Mouse (Mus musculus) heart, embryonic 13.5 days (tissue): ENCODE results near the gene Tshz2. TPM values are rescaled to one million over a fixed set of nuclear protein-coding genes. Genes with fewer than 3 reads are reported as not detected.
"Not testable (repeated sequence)": the region's sequence is repeated elsewhere in the genome, so short reads cannot be mapped to it uniquely, and the experiment has no call there.

Source experiments
- ATAC-seq: fragments of 200-750 bp; cut with Nextera tagmentation; 2 replicates; pipeline ENCODE4 v1.8.0; 2017; ENCODE audit warnings: moderate TSS enrichment; ENCODE audit not compliant: insufficient number of reproducible peaks, low FRiP score, low TSS enrichment; ENCODE audit errors: extremely low read depth
- H3K27ac ChIP-seq: fragments of 300-500 bp; sonication (generic); replicated peaks from 2 replicates; pipeline ENCODE4 v1.5.1; 2015; ENCODE audit warnings: moderate library complexity, mild to moderate bottlenecking, inconsistent platforms
- H3K27me3 ChIP-seq: fragments of 300-500 bp; sonication (generic); replicated peaks from 2 replicates; pipeline ENCODE4 v1.6.1; 2015; ENCODE audit warnings: mild to moderate bottlenecking, inconsistent platforms
- H3K36me3 ChIP-seq: fragments of 300-500 bp; sonication (generic); 2 replicates; pipeline ENCODE4 v1.6.1; 2015; ENCODE audit warnings: mild to moderate bottlenecking, inconsistent platforms
- H3K4me1 ChIP-seq: fragments of 300-500 bp; sonication (generic); 2 replicates; pipeline ENCODE4 v1.6.1; 2015; ENCODE audit warnings: inconsistent platforms
- H3K4me2 ChIP-seq: fragments of 300-500 bp; sonication (generic); 2 replicates; pipeline ENCODE4 v1.6.1; 2015; ENCODE audit warnings: inconsistent platforms, mild to moderate bottlenecking, moderate library complexity
- H3K4me3 ChIP-seq: fragments of 300-500 bp; sonication (generic); 2 replicates; pipeline ENCODE4 v1.5.1; 2015; ENCODE audit warnings: moderate library complexity, mild to moderate bottlenecking, inconsistent platforms
- H3K9ac ChIP-seq: fragments of 300-500 bp; sonication (generic); 2 replicates; pipeline ENCODE4 v1.6.1; 2015; ENCODE audit warnings: inconsistent platforms, mild to moderate bottlenecking, moderate library complexity
- H3K9me3 ChIP-seq: fragments of 300-500 bp; sonication (generic); 2 replicates; pipeline ENCODE4 v1.6.1; 2016; ENCODE audit warnings: inconsistent platforms
- WGBS: fragments of 180-500 bp; shearing (Covaris S2); methylation state at CpG from one replicate; pipeline ENCODE4 v1.1.7; 2015; ENCODE audit warnings: mixed read lengths; 5-methylcytosine and 5-hydroxymethylcytosine counted together
- polyA plus RNA-seq: library from polyadenylated mRNA; unstranded; fragments of >200 nt; fragmentation: Nextera tagmentation; extraction: Ambion mirVana; gene quantifications from 2 replicates; pipeline ENCODE4 v1.2.1, GENCODE M21; 2015

Gene Tshz2
- polyA plus RNA-seq, 1 experiment from 2014 or later, result 4.1 TPM

DNA sequence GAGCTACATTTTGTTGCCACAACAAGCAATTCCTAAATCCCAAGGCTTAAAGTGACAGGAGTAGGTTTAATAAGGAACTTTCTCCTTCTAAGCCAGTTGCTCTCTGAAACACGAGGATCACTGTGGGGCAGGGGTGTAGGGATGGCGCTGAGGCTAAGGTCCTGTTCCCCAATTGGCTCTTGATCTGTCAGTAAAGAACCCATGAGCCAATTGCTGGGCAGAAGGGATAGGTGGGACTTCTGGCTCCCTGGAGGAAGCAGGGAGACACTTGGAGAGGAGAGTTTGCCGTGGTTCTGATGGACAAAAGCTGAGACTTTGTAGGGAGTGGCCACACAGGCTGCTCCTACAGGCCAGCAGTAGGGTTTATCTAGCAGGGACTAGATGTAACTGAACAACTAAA, 128.9 kb downstream of the Tshz2 start:
- H3K4me2 ChIP-seq, result peak overlapping the region; percentile 23
- H3K27ac ChIP-seq, result no peak overlapping the region
- no peak overlapping the region for H3K9ac ChIP-seq
- H3K36me3 ChIP-seq, result no peaks in the 10 kb centered on the region
- no peak overlapping the region for H3K4me3 ChIP-seq
- H3K9me3 ChIP-seq, result 0 out of 2 replicates have a peak, but pooled peaks cover 5% of the 10 kb centered on the region
- ATAC-seq, result no peak
- 32% methylated on average over 3 of the region's 3 CpGs for whole genome bisulfite sequencing
- peaks cover 30% of the 10 kb centered on the region for H3K4me1 ChIP-seq
- H3K27me3 ChIP-seq, result no peaks in the 10 kb centered on the region

DNA sequence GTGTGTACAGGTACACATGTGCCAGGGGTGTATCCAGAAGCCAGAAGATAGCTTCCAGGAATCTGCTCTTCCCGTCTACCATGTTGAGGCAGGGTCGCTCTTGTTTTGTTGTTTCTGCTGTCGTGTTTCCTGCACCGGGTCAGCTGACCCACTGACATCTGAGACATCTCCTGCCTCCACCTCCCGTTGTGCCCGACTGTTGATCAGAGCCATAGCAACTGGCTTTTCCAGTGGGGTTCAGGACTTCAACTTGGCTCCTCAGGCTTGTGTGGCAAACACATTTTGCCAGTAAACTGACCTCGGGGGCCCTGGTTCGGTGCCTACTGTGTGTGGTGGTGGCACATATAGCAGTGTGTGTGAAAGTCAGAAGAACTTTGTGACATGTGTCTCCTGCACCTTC, 129.5 kb downstream of the Tshz2 start:
- H3K9me3 ChIP-seq, result 0 out of 2 replicates have a peak, but pooled peaks cover 5% of the 10 kb centered on the region

DNA sequence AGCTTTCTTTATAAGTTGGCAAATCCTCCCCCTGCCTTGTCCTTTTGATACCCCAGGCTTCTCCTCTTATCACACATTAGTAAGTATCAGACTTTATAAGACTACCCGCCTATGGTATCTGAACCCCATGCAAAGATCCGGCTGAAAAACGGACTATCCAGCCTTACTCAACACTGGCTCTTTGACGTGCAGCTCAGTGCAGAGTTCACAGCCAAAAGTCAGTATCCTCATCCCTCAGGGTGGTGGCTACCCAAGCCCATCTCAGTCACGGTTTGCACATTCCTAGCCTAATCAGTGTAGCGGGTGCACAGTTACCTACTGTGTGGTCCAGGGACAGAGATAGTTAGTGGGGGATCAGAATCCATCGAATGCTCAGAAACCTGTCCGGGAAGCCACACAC, 130.9 kb downstream of the Tshz2 start:
- Histone ChIP-seq H3K27me3 (0 out of 2 replicates have a peak, but pooled peaks cover 3% of the 10 kb centered on the region), H3K4me3 (no peak overlapping the region), H3K4me1 (peaks cover 23% of the 10 kb centered on the region), H3K9me3 (0 out of 2 replicates have a peak, but pooled peaks cover 5% of the 10 kb centered on the region), H3K36me3 (no peaks in the 10 kb centered on the region), H3K4me2 (no peak overlapping the region), H3K9ac (no peak overlapping the region), H3K27ac (no peak overlapping the region)
- no peak for ATAC-seq
- WGBS, result 71% methylated on average over 8 of the region's 8 CpGs

More for the DNA sequence above, 129.5 kb downstream of the Tshz2 start:
- H3K27me3 ChIP-seq, result no peaks in the 10 kb centered on the region
- H3K4me2 ChIP-seq, result no peak overlapping the region
- H3K9ac ChIP-seq, result no peak overlapping the region
- no peak overlapping the region for H3K27ac ChIP-seq
- peaks cover 30% of the 10 kb centered on the region for H3K4me1 ChIP-seq
- ATAC-seq, result no peak
- H3K4me3 ChIP-seq, result no peak overlapping the region
- 70% methylated on average over 8 of the region's 8 CpGs for WGBS
- H3K36me3 ChIP-seq, result no peaks in the 10 kb centered on the region

DNA sequence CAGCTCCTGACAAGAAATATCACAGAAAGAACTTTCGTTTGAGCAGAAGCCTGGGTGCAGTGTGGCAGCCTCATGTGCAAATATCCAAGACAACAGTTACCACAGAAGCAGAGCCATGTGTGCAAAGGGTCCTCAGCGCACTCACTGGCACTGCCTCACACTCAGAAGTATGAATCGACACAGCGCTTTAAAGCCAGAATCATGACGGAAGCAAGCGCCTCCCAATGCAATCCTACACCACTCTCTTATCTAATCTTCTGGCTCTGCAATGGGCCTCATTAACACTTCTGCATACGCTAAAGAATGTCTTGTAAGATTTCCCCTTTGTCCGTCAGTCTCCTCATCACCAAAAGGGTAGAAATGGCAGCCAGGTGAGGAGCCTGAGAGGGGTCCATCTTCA, 133.4 kb downstream of the Tshz2 start:
- WGBS, result 16% methylated on average over 8 of the region's 8 CpGs
- H3K4me1 ChIP-seq, result peaks cover 22% of the 10 kb centered on the region
- ATAC-seq, result no peak
- H3K27ac ChIP-seq, result no peak overlapping the region
- H3K9ac ChIP-seq, result no peak overlapping the region
- H3K36me3 ChIP-seq, result no peaks in the 10 kb centered on the region
- 0 out of 2 replicates have a peak, but pooled peaks cover 3% of the 10 kb centered on the region for H3K27me3 ChIP-seq
- peak overlapping the region; percentile 24 for H3K4me2 ChIP-seq
- H3K4me3 ChIP-seq, result no peak overlapping the region
- H3K9me3 ChIP-seq, result no peaks in the 10 kb centered on the region

DNA sequence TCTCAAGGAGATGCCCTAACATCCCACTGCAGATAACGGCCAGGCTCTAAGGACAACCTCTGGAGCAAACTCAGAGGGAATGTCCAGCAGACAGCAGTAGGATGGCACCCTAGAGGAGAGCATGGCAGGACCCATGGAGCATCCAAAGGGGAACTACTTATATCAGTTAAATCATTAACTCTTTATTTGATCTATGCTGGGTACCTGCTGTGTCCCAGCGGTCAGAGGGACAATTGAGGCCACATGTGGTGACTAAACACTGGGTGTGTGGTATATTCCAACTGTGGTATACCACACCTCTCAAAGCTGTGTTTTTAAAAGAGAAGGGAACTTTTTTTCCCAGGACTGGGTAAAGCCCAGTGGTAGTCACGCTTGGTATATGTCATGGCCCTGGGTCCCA, 134.5 kb downstream of the Tshz2 start:
- Histone ChIP-seq H3K4me3 (no peak overlapping the region), H3K4me2 (no peak overlapping the region), H3K9ac (no peak overlapping the region), H3K27me3 (0 out of 2 replicates have a peak, but pooled peaks cover 3% of the 10 kb centered on the region), H3K4me1 (peaks cover 16% of the 10 kb centered on the region), H3K27ac (no peak overlapping the region), H3K36me3 (no peaks in the 10 kb centered on the region), H3K9me3 (no peaks in the 10 kb centered on the region)
- WGBS, result 79% methylated on average over 3 of the region's 3 CpGs
- ATAC-seq, result no peak

- Histone ChIP-seq H3K9ac (no peak overlapping the region), H3K4me3 (no peak overlapping the region), H3K27me3 (peaks cover 3% of the 10 kb centered on the region; the same call in 1 of the 2 replicates), H3K36me3 (no peaks in the 10 kb centered on the region), H3K4me1 (0 out of 2 replicates have a peak, but pooled peaks cover 8% of the 10 kb centered on the region), H3K9me3 (no peaks in the 10 kb centered on the region), H3K27ac (no peak overlapping the region), H3K4me2 (no peak overlapping the region)
- WGBS, result 51% methylated on average over 4 of the region's 4 CpGs
- ATAC-seq, result no peak
These were observed 142.3 kb downstream of the Tshz2 start for GRCm38 (mm10) chr2:169775078-169775477.

GRCm38 (mm10) chr2:169777242-169777641, 144.4 kb downstream of the Tshz2 start:
- WGBS, result 41% methylated on average over 4 of the region's 4 CpGs
- H3K27ac ChIP-seq, result no peak overlapping the region
- H3K36me3 ChIP-seq, result no peaks in the 10 kb centered on the region
- H3K4me3 ChIP-seq, result no peak overlapping the region
- H3K4me2 ChIP-seq, result no peak overlapping the region
- H3K9me3 ChIP-seq, result no peaks in the 10 kb centered on the region
- H3K4me1 ChIP-seq, result peaks cover 9% of the 10 kb centered on the region; the same call in 1 of the 2 replicates
- no peak for ATAC-seq
- H3K9ac ChIP-seq, result no peak overlapping the region
- H3K27me3 ChIP-seq, result peaks cover 19% of the 10 kb centered on the region

DNA sequence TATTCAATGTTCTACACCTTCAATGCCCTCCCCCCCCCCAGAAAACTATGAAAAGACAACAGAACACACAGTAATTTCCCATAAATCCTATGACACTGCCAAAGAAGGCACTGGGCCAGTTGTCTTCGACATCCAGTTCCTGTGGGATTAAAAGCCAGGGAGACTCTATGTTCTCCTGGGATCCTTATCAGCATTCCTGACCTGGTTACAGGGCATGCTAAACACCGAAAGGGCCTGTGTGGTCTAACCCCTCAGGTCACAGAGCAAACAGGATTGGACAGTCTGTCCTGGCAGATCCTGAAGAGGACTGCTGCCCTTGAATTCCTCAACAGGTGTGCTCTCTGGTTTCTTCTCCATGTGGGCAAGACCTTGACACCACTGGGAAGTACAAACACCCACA, 145.0 kb downstream of the Tshz2 start:
- Histone ChIP-seq H3K27me3 (peaks cover 24% of the 10 kb centered on the region), H3K4me2 (no peak overlapping the region), H3K4me1 (peaks cover 13% of the 10 kb centered on the region), H3K36me3 (no peaks in the 10 kb centered on the region), H3K9ac (no peak overlapping the region), H3K27ac (no peak overlapping the region), H3K4me3 (no peak overlapping the region), H3K9me3 (no peaks in the 10 kb centered on the region)
- no peak for ATAC-seq
- WGBS, result 36% methylated on average over 2 of the region's 2 CpGs

DNA sequence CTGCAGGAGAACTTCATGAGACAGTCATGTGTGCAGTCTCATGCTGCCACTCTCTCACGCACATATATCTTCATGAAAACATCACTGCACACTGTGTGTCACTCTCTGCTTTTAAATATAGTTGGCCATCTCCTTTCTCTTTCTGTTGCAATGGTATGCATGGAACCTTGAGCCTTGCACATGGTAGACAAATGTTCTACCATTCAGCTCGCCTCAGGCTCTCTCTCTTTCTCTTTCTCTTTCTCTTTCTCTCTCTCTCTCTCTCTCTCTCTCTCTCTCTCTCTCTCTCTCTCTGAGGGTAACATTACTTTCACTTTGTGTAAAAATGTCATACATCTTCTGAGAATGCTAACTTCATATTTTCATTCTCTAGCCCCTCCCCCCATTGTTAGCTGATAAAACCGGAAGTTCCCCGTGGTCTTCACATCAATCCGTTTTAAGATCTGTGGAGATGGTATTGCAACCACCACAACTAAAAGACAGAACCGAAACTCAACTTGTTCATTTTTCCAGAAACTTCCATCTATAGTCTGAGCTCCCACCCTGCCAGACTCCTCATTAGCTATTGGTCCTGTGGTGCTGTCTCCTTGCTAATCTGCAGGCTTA, 146.0 kb downstream of the Tshz2 start:
- Histone ChIP-seq H3K9ac (no peak overlapping the region), H3K4me1 (peaks cover 24% of the 10 kb centered on the region), H3K4me3 (no peak overlapping the region), H3K9me3 (no peaks in the 10 kb centered on the region), H3K4me2 (no peak overlapping the region), H3K27ac (no peak overlapping the region), H3K36me3 (no peaks in the 10 kb centered on the region), H3K27me3 (peaks cover 26% of the 10 kb centered on the region)
- no peak for ATAC-seq
- 80% methylated on average over 6 of the region's 6 CpGs for WGBS

DNA sequence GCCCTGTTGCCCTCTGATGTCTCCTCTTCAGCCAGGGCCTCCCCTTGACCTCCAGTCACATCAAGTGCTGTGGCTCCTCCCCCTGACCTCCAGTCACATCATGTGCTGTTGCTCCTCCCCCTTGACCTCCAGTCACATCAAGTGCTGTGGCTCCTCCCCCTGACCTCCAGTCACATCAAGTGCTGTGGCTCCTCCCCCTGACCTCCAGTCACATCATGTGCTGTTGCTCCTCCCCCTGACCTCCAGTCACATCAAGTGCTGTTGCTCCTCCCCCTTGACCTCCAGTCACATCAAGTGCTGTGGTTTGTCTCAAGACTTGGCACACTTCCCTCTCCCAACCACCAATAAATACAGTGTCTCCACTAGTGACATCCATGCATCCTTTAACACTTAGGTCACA, 148.9 kb downstream of the Tshz2 start:
- H3K9me3 ChIP-seq, H3K4me2 ChIP-seq, ATAC-seq, H3K9ac ChIP-seq, H3K27ac ChIP-seq, H3K4me3 ChIP-seq, H3K36me3 ChIP-seq: not testable (repeated sequence)
- Histone ChIP-seq H3K27me3 (peaks cover 26% of the 10 kb centered on the region), H3K4me1 (peaks cover 30% of the 10 kb centered on the region)

DNA sequence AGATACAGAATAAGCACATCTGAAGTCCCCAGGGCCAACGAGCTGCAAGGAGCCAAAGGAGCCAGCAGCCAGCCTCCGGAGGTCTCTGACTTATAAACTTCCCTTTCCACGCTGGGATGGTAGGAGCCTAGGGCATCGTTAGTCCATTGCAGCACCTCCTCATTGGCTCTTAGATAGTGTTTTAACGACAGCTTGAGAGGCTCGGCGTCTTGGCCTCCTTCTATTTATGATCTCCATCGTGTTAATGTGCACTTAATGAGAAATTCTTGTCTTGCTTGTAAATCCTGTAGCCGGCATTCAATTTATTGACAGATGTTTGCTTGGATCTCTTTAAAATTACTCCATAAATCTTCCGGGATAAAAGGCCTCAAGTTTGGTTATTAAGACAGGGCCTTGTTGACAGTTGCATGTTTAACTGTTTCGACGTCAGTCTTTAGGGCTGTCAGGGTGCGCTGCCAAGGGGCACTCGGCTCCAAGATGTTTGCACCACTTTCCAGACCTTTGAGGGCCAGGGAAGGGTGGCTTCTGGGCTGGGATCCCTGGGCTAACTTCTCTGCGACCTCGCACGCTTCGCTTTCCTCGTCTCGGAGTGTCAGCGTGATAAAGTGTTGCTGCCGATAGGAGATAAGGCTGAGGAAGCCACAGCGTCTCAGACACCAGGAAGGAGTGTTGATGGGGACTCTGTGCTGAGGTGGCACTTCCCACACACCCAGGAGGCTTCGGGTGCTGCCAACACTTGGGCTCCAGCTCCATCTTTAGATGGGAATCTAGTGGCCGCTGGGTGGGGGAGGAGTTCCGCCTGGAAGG, 150.3 kb downstream of the Tshz2 start:
- no peak for ATAC-seq
- peaks cover 26% of the 10 kb centered on the region for H3K27me3 ChIP-seq
- H3K4me3 ChIP-seq, result no peak overlapping the region
- 27% methylated on average over 26 of the region's 26 CpGs for WGBS
- H3K4me1 ChIP-seq, result peaks cover 31% of the 10 kb centered on the region
- H3K4me2 ChIP-seq, result peak overlapping the region; percentile 37
- H3K27ac ChIP-seq, result no peak overlapping the region
- no peak overlapping the region for H3K9ac ChIP-seq
- no peaks in the 10 kb centered on the region for H3K9me3 ChIP-seq
- H3K36me3 ChIP-seq, result no peaks in the 10 kb centered on the region

- no peak overlapping the region for H3K27ac ChIP-seq
- no peak overlapping the region for H3K4me3 ChIP-seq
- WGBS, result 24% methylated on average over 2 of the region's 2 CpGs
- H3K4me1 ChIP-seq, result peaks cover 31% of the 10 kb centered on the region
- no peaks in the 10 kb centered on the region for H3K36me3 ChIP-seq
- H3K9ac ChIP-seq, result no peak overlapping the region
- no peak for ATAC-seq
- H3K9me3 ChIP-seq, result no peaks in the 10 kb centered on the region
- H3K27me3 ChIP-seq, result peaks cover 26% of the 10 kb centered on the region
- H3K4me2 ChIP-seq, result peak overlapping the region; percentile 37
These were observed 150.8 kb downstream of the Tshz2 start for GRCm38 (mm10) chr2:169783681-169784033.
